Mouse (Mus musculus): ENCODE measurements at regions not wholly inside any gene's neighbourhood (a gene's known extent, or its start where the extent isn't known, plus 50 kb on each side); places are given as distances from the start of the nearest gene placed in this dataset.
"Not testable (repeated sequence)": the region's sequence is repeated elsewhere in the genome, so short reads cannot be mapped to it uniquely, and the experiment has no call there.

- no peak for DNase-seq (ENCODE audit: inconsistent ontology term)
These were observed 250.5 kb downstream of the Kcnc2 start for GRCm38 (mm10) chr10:112521388-112521787.

GRCm38 (mm10) chr10:112543051-112543450 is 272.1 kb downstream of the Kcnc2 start:
- no peak for DNase-seq (ENCODE audit: inconsistent ontology term)

DNA sequence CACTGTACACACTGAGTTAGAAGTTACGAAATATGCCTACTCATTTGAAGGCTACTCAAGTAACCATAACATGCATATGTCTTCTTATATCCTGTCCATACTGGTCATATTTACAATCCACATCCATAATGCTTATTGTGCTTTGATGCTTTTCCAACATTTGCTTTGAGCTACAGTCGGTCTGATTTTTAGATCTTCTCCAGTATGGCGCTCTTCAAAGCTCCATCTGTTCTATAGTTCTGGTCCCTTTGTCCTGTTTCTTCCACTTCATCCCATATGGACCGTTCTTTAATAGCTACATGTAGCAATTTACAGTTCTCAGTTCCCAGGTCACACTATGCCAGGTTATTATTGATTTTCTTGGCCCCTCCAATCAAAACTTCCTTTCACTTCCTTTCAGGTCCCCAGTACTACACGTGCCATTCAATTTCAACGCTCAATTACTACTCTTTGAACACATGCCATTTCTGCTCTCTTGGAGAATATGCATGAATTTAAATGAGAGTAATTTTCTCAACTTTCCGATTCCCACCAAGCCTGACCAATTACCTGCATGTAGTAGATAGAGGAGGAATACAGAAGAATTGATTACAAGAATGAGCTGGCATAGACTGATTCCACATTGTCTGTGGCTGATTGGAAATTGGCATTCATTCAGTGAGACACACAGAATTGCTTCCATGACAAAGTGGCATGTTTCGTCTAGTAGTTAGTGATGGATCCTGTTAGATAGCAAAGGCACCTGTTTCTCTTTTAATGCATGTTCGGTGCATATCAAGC is 301.0 kb downstream of the Kcnc2 start:
- DNase-seq (ENCODE audit: inconsistent ontology term) = peak; percentile 24

- DNase-seq (ENCODE audit: inconsistent ontology term) = no peak
These were observed 301.6 kb downstream of the Kcnc2 start for GRCm38 (mm10) chr10:112572556-112572955.

GRCm38 (mm10) chr10:112584939-112585338 is 314.0 kb downstream of the Kcnc2 start:
- no peak for DNase-seq (ENCODE audit: inconsistent ontology term)

GRCm38 (mm10) chr10:112594327-112594726 is 323.4 kb downstream of the Kcnc2 start:
- no peak for DNase-seq (ENCODE audit: inconsistent ontology term)

DNA sequence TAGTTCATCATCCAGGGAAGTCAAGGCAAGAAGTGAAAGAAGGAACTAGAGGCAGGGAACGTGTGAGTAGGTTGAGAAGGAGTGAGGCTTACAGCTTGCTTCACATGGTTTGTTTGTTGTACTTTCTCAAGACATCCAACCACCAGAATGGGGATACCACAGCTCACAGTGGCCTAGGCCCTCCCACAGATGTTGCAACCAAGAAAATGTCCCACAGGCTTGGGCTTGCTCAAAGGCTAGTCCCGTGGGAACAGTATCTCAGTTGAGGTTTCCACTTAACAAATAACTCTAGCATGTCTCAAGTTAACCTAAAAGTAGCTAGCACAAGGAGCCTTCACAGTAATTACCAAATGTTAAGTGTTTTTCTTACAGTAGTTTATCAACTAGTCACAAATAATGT is 323.2 kb downstream of the Atxn7l3b start:
- DNase-seq (ENCODE audit: inconsistent ontology term) = no peak

DNA sequence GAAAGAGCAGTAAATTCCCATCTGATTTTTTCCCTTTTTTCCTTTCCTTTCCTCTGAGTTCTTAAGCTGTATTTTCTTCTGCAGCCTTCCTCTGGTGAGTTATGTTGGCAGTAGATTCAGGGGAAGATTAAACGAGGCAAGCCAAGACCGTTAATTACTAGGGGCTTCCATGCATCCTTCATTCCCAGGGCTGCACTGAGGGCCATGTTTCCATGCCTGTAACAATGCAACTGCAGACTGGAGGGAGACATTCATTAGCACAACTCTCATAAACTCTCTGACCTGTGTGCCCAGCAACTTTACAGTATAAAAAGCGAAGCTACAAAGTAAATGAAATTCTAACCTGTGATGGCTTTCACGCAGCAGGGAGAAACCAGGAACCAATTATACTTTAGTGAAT is 321.2 kb downstream of the Atxn7l3b start:
- DNase-seq (ENCODE audit: inconsistent ontology term) = no peak

DNA sequence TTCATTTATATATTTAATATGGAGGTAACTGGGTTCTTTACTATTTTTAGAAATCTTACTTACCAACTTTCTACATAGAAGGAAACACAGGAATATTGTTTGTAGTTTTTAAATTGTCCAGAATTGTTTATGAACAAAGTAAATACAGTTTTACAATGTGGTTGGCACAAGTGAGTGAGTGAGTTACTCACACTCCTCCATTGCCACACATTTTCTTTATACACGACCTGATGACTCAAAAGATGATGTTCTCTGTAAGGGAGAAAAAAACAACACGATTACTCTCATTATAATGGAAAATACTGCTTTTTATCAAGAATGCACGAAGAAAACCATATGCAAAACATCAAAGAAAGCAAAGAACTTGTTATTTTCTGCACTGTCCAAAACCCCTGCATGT is 317.1 kb downstream of the Atxn7l3b start:
- DNase-seq (ENCODE audit: inconsistent ontology term) = no peak

GRCm38 (mm10) chr10:112613751-112614150 is 315.1 kb downstream of the Atxn7l3b start:
- DNase-seq (ENCODE audit: inconsistent ontology term) = peak; percentile 41

DNA sequence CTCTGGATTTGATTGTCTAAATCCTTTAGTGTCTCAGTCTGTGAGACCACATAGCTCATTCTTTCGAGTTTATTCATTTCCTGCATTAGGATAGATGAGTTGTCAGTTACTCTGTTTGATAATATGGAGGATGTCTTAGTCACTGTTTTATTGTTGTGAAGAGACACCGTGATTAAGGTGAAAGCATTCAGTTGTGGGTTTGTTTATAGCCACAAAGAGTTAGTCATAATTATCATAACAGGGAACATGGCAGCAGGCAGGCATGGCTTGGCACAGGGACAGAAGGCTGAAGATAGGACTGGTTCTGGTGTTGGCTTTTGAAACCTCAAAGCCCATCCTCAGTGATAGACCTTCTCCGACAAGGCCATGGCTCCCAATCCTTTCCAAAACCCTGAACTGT is 314.6 kb downstream of the Atxn7l3b start:
- peak; percentile 73 for DNase-seq (ENCODE audit: inconsistent ontology term)

- DNase-seq (ENCODE audit: inconsistent ontology term) = no peak
These were observed 309.1 kb downstream of the Atxn7l3b start for GRCm38 (mm10) chr10:112619740-112620139.

- DNase-seq (ENCODE audit: inconsistent ontology term) = peak; percentile 91
These were observed 299.0 kb downstream of the Atxn7l3b start for GRCm38 (mm10) chr10:112629752-112630151.

GRCm38 (mm10) chr10:112635199-112635598 is 293.6 kb downstream of the Atxn7l3b start:
- no peak for DNase-seq (ENCODE audit: inconsistent ontology term)

- DNase-seq (ENCODE audit: inconsistent ontology term) = no peak
These were observed 292.2 kb downstream of the Atxn7l3b start for GRCm38 (mm10) chr10:112636574-112636973.

DNA sequence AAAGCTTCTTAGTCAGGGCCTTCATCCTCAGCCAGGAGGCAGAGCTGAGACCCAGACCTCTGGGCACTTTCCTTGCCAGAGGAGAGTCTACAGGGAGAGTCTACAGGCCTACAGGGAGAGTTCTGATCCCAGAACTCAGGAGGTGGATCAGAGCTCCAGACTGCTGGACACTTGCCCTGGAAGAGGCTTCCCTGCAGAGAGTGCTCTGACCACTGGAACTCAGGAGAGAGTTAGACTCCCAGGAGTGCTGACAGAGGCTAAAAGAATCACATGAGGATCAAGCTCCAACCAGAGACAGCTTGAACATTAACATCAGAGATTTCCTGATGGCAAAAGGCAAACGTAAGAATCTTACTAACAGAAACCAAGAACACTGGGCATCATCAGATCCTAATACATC is 288.2 kb downstream of the Atxn7l3b start:
- not testable (repeated sequence) for DNase-seq (ENCODE audit: inconsistent ontology term)

GRCm38 (mm10) chr10:112648986-112649385 is 279.8 kb downstream of the Atxn7l3b start:
- no peak for DNase-seq (ENCODE audit: inconsistent ontology term)

All from Muller cell, postnatal 12 days (primary cell).